Mouse (Mus musculus) left cerebral cortex, postnatal 10 days (tissue): Measurements from ENCODE around the gene Prss57. TPM values are rescaled to one million over a fixed set of nuclear protein-coding genes. Genes with fewer than 3 reads are reported as not detected.
A peak's percentile ranks its signal among the peaks of the same experiment; 100 is the strongest.

Source experiments
- DNase-seq, 2 experiments: peaks; one replicate each; pipeline ENCODE4 v3.0.0; 2021 to 2022; ENCODE audit warnings: low spot score in 2 of 2, mixed read lengths in 1 of 2; ENCODE audit errors: extremely low spot score in 1 of 2
- intact Hi-C: fragments of 180-260 bp; cut with DNase I; formaldehyde crosslinking; loops from one replicate; pipeline ENCODE4 v1.15.1; 2025
- total RNA-seq, 2 experiments: library from RNA; stranded (reverse); gene quantifications; 2 replicates each; pipeline ENCODE4 v1.2.3; 2021

Prss57 gene
- total RNA-seq, 2 experiments from 2014 or later = 0.32 to 0.54 TPM

- DNase-seq = peak in 1 of 2 experiments; percentile 37
- intact Hi-C loops = no loop called here
These were observed 52.5 kb downstream of the Prss57 start for GRCm38 (mm10) chr10:79738259-79738658.

DNA sequence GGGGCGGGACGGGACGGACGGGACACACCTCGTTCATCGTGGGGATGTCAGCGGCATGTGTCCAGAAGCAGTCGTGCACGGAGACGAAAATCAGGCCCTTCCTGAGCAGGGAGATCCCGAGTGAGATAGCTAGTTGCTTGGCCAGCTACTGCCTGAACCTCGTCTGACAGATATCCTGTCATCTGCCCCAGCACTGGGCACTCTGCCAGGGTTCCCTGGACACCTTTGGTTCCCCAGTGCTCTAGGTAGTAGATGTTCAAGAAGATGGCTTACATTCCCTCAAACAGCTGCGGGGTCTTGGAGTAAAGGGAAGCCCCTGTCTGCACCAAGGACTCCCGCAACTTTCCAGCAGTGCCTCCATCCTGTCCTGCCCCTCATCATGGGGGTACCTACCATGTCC is 54.1 kb downstream of the Prss57 start:
- DNase-seq = no peak
- intact Hi-C loops = no loop called here

DNA sequence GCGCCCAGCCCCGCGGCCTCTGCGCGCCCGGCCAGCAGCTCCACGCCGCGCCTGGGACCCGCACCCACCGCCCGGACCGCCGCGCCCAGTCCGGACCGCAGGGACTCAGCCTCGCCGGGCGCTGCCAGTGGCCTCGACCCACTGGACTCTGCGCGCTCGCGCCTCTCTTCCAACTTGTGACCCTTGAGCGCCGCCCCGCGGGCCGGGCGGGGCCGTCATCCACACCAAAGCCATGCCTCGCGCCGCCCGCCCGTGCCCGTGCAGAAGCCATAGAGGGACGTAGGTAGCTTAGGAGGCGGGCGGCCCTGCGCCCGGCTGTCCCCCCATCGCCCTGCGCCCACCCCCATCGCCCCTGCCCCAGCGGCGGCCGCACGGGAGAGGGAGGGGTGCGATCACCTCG is 55.4 kb downstream of the Prss57 start:
- intact Hi-C loops = no loop called here
- peak in 1 of 2 experiments; percentile 42 for DNase-seq

DNA sequence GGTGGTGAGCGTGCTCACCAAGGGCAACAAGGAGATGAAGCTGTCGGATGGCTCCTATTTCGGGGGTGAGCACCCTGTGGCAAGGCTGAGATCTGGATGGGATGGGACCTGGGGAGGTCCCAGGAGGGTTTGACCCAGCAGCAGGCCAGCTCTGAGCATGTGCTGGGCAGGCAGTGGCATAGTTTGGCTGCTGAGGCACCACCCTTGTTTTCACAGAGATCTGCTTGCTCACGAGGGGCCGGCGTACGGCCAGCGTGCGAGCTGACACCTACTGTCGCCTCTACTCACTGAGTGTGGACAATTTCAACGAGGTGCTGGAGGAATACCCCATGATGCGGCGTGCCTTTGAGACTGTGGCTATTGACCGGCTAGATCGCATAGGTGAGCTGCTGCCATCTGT is 56.9 kb downstream of the Prss57 start:
- intact Hi-C loops = no loop called here

GRCm38 (mm10) chr10:79732500-79732899 is 58.3 kb downstream of the Prss57 start:
- intact Hi-C loops = no loop called here
- no peak for DNase-seq

More for the DNA sequence above, 56.9 kb downstream of the Prss57 start:
- DNase-seq = no peak

Other genes with a start within 250 kb of the Prss57 start
- gene Mier2, start 235.8 kb downstream of the Prss57 start, total RNA-seq = 10 to 100 TPM; 47.5 to 50.2 TPM
- gene Theg, start 203.6 kb downstream of the Prss57 start, total RNA-seq = not detected
- 10 to 100 TPM; 13.3 to 14.2 TPM for gene C2cd4c, start 176.9 kb downstream of the Prss57 start, total RNA-seq
- gene Shc2, start 153.0 kb downstream of the Prss57 start, total RNA-seq = 10 to 100 TPM; 47.1 to 50.7 TPM
- under 1 TPM; 0.39 to 0.73 TPM for gene Odf3l2, start 145.2 kb downstream of the Prss57 start, total RNA-seq
- under 1 TPM; 0.47 to 0.49 TPM for gene Madcam1, start 126.4 kb downstream of the Prss57 start, total RNA-seq
- 10 to 100 TPM; 69.6 to 72.6 TPM for gene Tpgs1, start 121.6 kb downstream of the Prss57 start, total RNA-seq
- gene Cdc34, start 108.8 kb downstream of the Prss57 start, total RNA-seq = 10 to 100 TPM; 64.9 to 66.8 TPM
- 1 to 10 TPM; 1.2 to 1.5 TPM for gene Gzmm, start 101.9 kb downstream of the Prss57 start, total RNA-seq
- gene Bsg, start 86.5 kb downstream of the Prss57 start, total RNA-seq = 100 to 1,000 TPM; 697 to 706 TPM
- gene Hcn2, start 74.3 kb downstream of the Prss57 start, total RNA-seq = 10 to 100 TPM; 75.5 to 80.0 TPM
- 10 to 100 TPM; 40.1 to 43.7 TPM for gene Polrmt, start 44.4 kb downstream of the Prss57 start, total RNA-seq
- 1 to 10 TPM; 1.9 to 3.0 TPM for gene Fgf22, start 35.9 kb downstream of the Prss57 start, total RNA-seq
- 10 to 100 TPM; 90.7 to 95.8 TPM for gene Rnf126, start 24.0 kb downstream of the Prss57 start, total RNA-seq
- gene Fstl3, start 13.7 kb downstream of the Prss57 start, total RNA-seq = 1 to 10 TPM; 1.7 to 2.6 TPM
- gene Palm, start 2.6 kb upstream of the Prss57 start, total RNA-seq = 100 to 1,000 TPM; 430 to 432 TPM
- under 1 TPM; 0.30 to 0.51 TPM for gene Misp, start 30.0 kb upstream of the Prss57 start, total RNA-seq
- 10 to 100 TPM; 58.2 to 62.2 TPM for gene Ptbp1, start 63.5 kb upstream of the Prss57 start, total RNA-seq
- 1 to 10 TPM; 4.5 to 5.2 TPM for gene Prtn3, start 83.5 kb upstream of the Prss57 start, total RNA-seq
- gene Plppr3, start 83.7 kb upstream of the Prss57 start, total RNA-seq = 100 to 1,000 TPM; 135 to 142 TPM
- gene Elane, start 95.3 kb upstream of the Prss57 start, total RNA-seq = not detected
- gene Cfd, start 99.9 kb upstream of the Prss57 start, total RNA-seq = not detected
- gene Med16, start 118.0 kb upstream of the Prss57 start, total RNA-seq = 10 to 100 TPM; 55.4 to 61.9 TPM
- not detected for gene Gm26602, start 119.9 kb upstream of the Prss57 start, total RNA-seq
- 1 to 10 TPM; 6.8 to 8.4 TPM for gene Kiss1r, start 126.0 kb upstream of the Prss57 start, total RNA-seq
- 100 to 1,000 TPM; 389 to 406 TPM for gene R3hdm4, start 130.2 kb upstream of the Prss57 start, total RNA-seq
- gene Arid3a, start 136.1 kb upstream of the Prss57 start, total RNA-seq = 1 to 10 TPM; 6.0 to 7.1 TPM
- 10 to 100 TPM; 46.2 to 49.9 TPM for gene Wdr18, start 169.2 kb upstream of the Prss57 start, total RNA-seq
- under 1 TPM; 0.24 to 0.28 TPM for gene Grin3b, start 179.8 kb upstream of the Prss57 start, total RNA-seq
- 100 to 1,000 TPM; 136 TPM for gene Tmem259, start 193.4 kb upstream of the Prss57 start, total RNA-seq
- gene Cnn2, start 197.6 kb upstream of the Prss57 start, total RNA-seq = 10 to 100 TPM in 1 of 2 experiments, 1 to 10 TPM in 1; 8.9 to 12.4 TPM
- gene Abca7, start 205.5 kb upstream of the Prss57 start, total RNA-seq = 1 to 10 TPM; 8.5 to 9.8 TPM
- gene Arhgap45, start 225.7 kb upstream of the Prss57 start, total RNA-seq = 1 to 10 TPM; 3.3 to 4.5 TPM
- 10 to 100 TPM; 64.1 to 66.0 TPM for gene Polr2e, start 248.8 kb upstream of the Prss57 start, total RNA-seq